Mouse (Mus musculus) heart, embryonic 12.5 days (tissue): ENCODE measurements around the gene Klrg2. TPM values are rescaled to one million over a fixed set of nuclear protein-coding genes. Genes with fewer than 3 reads are reported as not detected.
A peak's percentile ranks its signal among the peaks of the same experiment; 100 is the strongest.

Source experiments
- ATAC-seq: fragments of 200-750 bp; cut with Nextera tagmentation; 2 replicates; pipeline ENCODE4 v1.8.0; 2017; ENCODE audit warnings: moderate TSS enrichment, moderate library complexity; ENCODE audit not compliant: insufficient number of reproducible peaks, low FRiP score
- H3K27ac ChIP-seq: fragments of 300-500 bp; sonication (generic); 2 replicates; pipeline ENCODE4 v1.5.1; 2016; ENCODE audit warnings: mild to moderate bottlenecking, moderate library complexity; ENCODE audit not compliant: poor library complexity, severe bottlenecking
- H3K27me3 ChIP-seq: fragments of 300-500 bp; sonication (generic); replicated peaks from 2 replicates; pipeline ENCODE4 v1.6.1; 2016; ENCODE audit warnings: mild to moderate bottlenecking, moderate library complexity
- H3K36me3 ChIP-seq: fragments of 300-500 bp; sonication (generic); 2 replicates; pipeline ENCODE4 v1.6.1; 2016; ENCODE audit warnings: mild to moderate bottlenecking, moderate library complexity
- H3K4me1 ChIP-seq: fragments of 300-500 bp; sonication (generic); replicated peaks from 2 replicates; pipeline ENCODE4 v1.6.1; 2016; ENCODE audit warnings: mild to moderate bottlenecking
- H3K4me2 ChIP-seq: fragments of 300-500 bp; sonication (generic); 2 replicates; pipeline ENCODE4 v1.6.1; 2016; ENCODE audit warnings: mild to moderate bottlenecking, moderate library complexity
- H3K4me3 ChIP-seq: fragments of 300-500 bp; sonication (generic); 2 replicates; pipeline ENCODE4 v1.5.1; 2016; ENCODE audit warnings: mild to moderate bottlenecking
- H3K9ac ChIP-seq: fragments of 300-500 bp; sonication (generic); 2 replicates; pipeline ENCODE4 v1.6.1; 2016; ENCODE audit warnings: mild to moderate bottlenecking, moderate library complexity
- H3K9me3 ChIP-seq: fragments of 300-500 bp; sonication (generic); replicated peaks from 2 replicates; pipeline ENCODE4 v1.6.1; 2016; ENCODE audit warnings: mild to moderate bottlenecking, moderate library complexity
- WGBS: fragments of 180-500 bp; shearing (Covaris S2); methylation state at CpG from one replicate; pipeline ENCODE4 v1.1.7; 2016; 5-methylcytosine and 5-hydroxymethylcytosine counted together
- polyA plus RNA-seq: library from polyadenylated mRNA; unstranded; fragments of >200 nt; fragmentation: Nextera tagmentation; extraction: Ambion mirVana; gene quantifications from 2 replicates; pipeline ENCODE4 v1.2.1, GENCODE M21; 2016

Gene Klrg2
- polyA plus RNA-seq, 1 experiment from 2014 or later: 0.27 TPM

GRCm38 (mm10) chr6:38627486-38627885 lies 9.6 kb downstream of the Klrg2 start:
- H3K4me2 ChIP-seq: no peak overlapping the region
- no peak overlapping the region for H3K27ac ChIP-seq
- 0 out of 2 replicates have a peak, but pooled peaks cover 11% of the 10 kb centered on the region for H3K36me3 ChIP-seq
- WGBS: 80% methylated on average over 4 of the region's 4 CpGs
- H3K4me3 ChIP-seq: no peak overlapping the region
- H3K27me3 ChIP-seq: no peaks in the 10 kb centered on the region
- H3K9me3 ChIP-seq: no peaks in the 10 kb centered on the region
- peaks cover 19% of the 10 kb centered on the region for H3K4me1 ChIP-seq
- H3K9ac ChIP-seq: no peak overlapping the region
- no peak for ATAC-seq

- no peaks in the 10 kb centered on the region for H3K27me3 ChIP-seq
- H3K4me2 ChIP-seq: no peak overlapping the region
- H3K4me3 ChIP-seq: no peak overlapping the region
- H3K9me3 ChIP-seq: no peaks in the 10 kb centered on the region
- peaks cover 19% of the 10 kb centered on the region for H3K4me1 ChIP-seq
- H3K36me3 ChIP-seq: 0 out of 2 replicates have a peak, but pooled peaks cover 11% of the 10 kb centered on the region
- WGBS: 89% methylated on average over 4 of the region's 4 CpGs
- no peak for ATAC-seq
- H3K9ac ChIP-seq: no peak overlapping the region
- H3K27ac ChIP-seq: no peak overlapping the region
Observed at GRCm38 (mm10) chr6:38627081-38627480, 10.0 kb downstream of the Klrg2 start.

- H3K4me1 ChIP-seq: peaks cover 19% of the 10 kb centered on the region
- WGBS: 93% methylated on average over 5 of the region's 5 CpGs
- no peak overlapping the region for H3K4me3 ChIP-seq
Observed at GRCm38 (mm10) chr6:38626086-38626485, 11.0 kb downstream of the Klrg2 start.

GRCm38 (mm10) chr6:38624439-38624838 lies 12.6 kb downstream of the Klrg2 start:
- 54% methylated on average over 1 of the region's 1 CpGs for WGBS
- no peak overlapping the region for H3K4me2 ChIP-seq
- peaks cover 19% of the 10 kb centered on the region for H3K4me1 ChIP-seq
- H3K9ac ChIP-seq: no peak overlapping the region
- H3K27ac ChIP-seq: no peak overlapping the region
- no peaks in the 10 kb centered on the region for H3K27me3 ChIP-seq
- no peak overlapping the region for H3K4me3 ChIP-seq
- H3K36me3 ChIP-seq: peaks cover 21% of the 10 kb centered on the region
- no peaks in the 10 kb centered on the region for H3K9me3 ChIP-seq
- no peak for ATAC-seq

More at GRCm38 (mm10) chr6:38626086-38626485, 11.0 kb downstream of the Klrg2 start:
- Histone ChIP-seq H3K27me3 (no peaks in the 10 kb centered on the region), H3K9ac (no peak overlapping the region), H3K27ac (no peak overlapping the region), H3K9me3 (no peaks in the 10 kb centered on the region), H3K4me2 (no peak overlapping the region), H3K36me3 (0 out of 2 replicates have a peak, but pooled peaks cover 11% of the 10 kb centered on the region)
- ATAC-seq: no peak

GRCm38 (mm10) chr6:38623457-38623856 lies 13.6 kb downstream of the Klrg2 start:
- Histone ChIP-seq H3K27ac (peak overlapping the region; percentile 49; the same call in 1 of the 2 replicates), H3K27me3 (no peaks in the 10 kb centered on the region), H3K4me1 (peaks cover 19% of the 10 kb centered on the region), H3K9ac (no peak overlapping the region), H3K4me2 (no peak overlapping the region), H3K36me3 (peaks cover 31% of the 10 kb centered on the region), H3K9me3 (peaks cover 2% of the 10 kb centered on the region; the same call in 1 of the 2 replicates), H3K4me3 (no peak overlapping the region)
- ATAC-seq: peak; percentile 71; the same call in 1 of the 2 replicates
- 25% methylated on average over 2 of the region's 2 CpGs for WGBS

- Histone ChIP-seq H3K27me3 (no peaks in the 10 kb centered on the region), H3K36me3 (peaks cover 31% of the 10 kb centered on the region), H3K4me3 (no peak overlapping the region), H3K9me3 (peaks cover 9% of the 10 kb centered on the region), H3K4me1 (peaks cover 19% of the 10 kb centered on the region), H3K27ac (no peak overlapping the region), H3K9ac (no peak overlapping the region), H3K4me2 (no peak overlapping the region)
- no peak for ATAC-seq
- whole genome bisulfite sequencing: 94% methylated on average over 1 of the region's 1 CpGs
Observed at GRCm38 (mm10) chr6:38622406-38622805, 14.6 kb downstream of the Klrg2 start.

- no peaks in the 10 kb centered on the region for H3K27me3 ChIP-seq
- no peak overlapping the region for H3K4me3 ChIP-seq
- 73% methylated on average over 2 of the region's 2 CpGs for WGBS
- no peaks in the 10 kb centered on the region for H3K4me1 ChIP-seq
- no peak overlapping the region for H3K9ac ChIP-seq
- no peak overlapping the region for H3K4me2 ChIP-seq
- ATAC-seq: no peak
- no peaks in the 10 kb centered on the region for H3K9me3 ChIP-seq
- peaks cover 48% of the 10 kb centered on the region for H3K36me3 ChIP-seq
- no peak overlapping the region for H3K27ac ChIP-seq
Observed at GRCm38 (mm10) chr6:38609892-38610291, 27.1 kb downstream of the Klrg2 start.

GRCm38 (mm10) chr6:38597481-38597880 lies 39.6 kb downstream of the Klrg2 start:
- ATAC-seq: no peak
- 94% methylated on average over 4 of the region's 4 CpGs for WGBS
- no peak overlapping the region for H3K4me3 ChIP-seq
- H3K36me3 ChIP-seq: peaks cover 61% of the 10 kb centered on the region
- H3K4me1 ChIP-seq: no peaks in the 10 kb centered on the region
- H3K27me3 ChIP-seq: no peaks in the 10 kb centered on the region
- no peak overlapping the region for H3K27ac ChIP-seq
- H3K9ac ChIP-seq: no peak overlapping the region
- H3K9me3 ChIP-seq: no peaks in the 10 kb centered on the region
- no peak overlapping the region for H3K4me2 ChIP-seq

- WGBS: 87% methylated on average over 3 of the region's 3 CpGs
- Histone ChIP-seq H3K9ac (no peak overlapping the region), H3K27me3 (no peaks in the 10 kb centered on the region), H3K9me3 (no peaks in the 10 kb centered on the region), H3K27ac (no peak overlapping the region), H3K4me3 (no peak overlapping the region), H3K4me1 (no peaks in the 10 kb centered on the region), H3K4me2 (no peak overlapping the region), H3K36me3 (peaks cover 53% of the 10 kb centered on the region)
- ATAC-seq: no peak
Observed at GRCm38 (mm10) chr6:38581711-38582110, 55.3 kb downstream of the Klrg2 start.

GRCm38 (mm10) chr6:38580112-38580857 lies 56.8 kb downstream of the Klrg2 start:
- Histone ChIP-seq H3K4me3 (no peak overlapping the region), H3K36me3 (peaks cover 43% of the 10 kb centered on the region), H3K4me2 (no peak overlapping the region), H3K4me1 (no peaks in the 10 kb centered on the region), H3K27me3 (no peaks in the 10 kb centered on the region), H3K9ac (no peak overlapping the region), H3K27ac (no peak overlapping the region), H3K9me3 (no peaks in the 10 kb centered on the region)
- WGBS: 100% methylated on average over 3 of the region's 3 CpGs
- ATAC-seq: no peak

GRCm38 (mm10) chr6:38576096-38576495 lies 60.9 kb downstream of the Klrg2 start:
- Histone ChIP-seq H3K4me2 (no peak overlapping the region), H3K27ac (no peak overlapping the region), H3K27me3 (no peaks in the 10 kb centered on the region), H3K9me3 (no peaks in the 10 kb centered on the region), H3K9ac (no peak overlapping the region), H3K4me3 (no peak overlapping the region), H3K4me1 (no peaks in the 10 kb centered on the region), H3K36me3 (peaks cover 46% of the 10 kb centered on the region)
- ATAC-seq: no peak
- WGBS: 72% methylated on average over 2 of the region's 2 CpGs
